In the genomic region with DNA sequence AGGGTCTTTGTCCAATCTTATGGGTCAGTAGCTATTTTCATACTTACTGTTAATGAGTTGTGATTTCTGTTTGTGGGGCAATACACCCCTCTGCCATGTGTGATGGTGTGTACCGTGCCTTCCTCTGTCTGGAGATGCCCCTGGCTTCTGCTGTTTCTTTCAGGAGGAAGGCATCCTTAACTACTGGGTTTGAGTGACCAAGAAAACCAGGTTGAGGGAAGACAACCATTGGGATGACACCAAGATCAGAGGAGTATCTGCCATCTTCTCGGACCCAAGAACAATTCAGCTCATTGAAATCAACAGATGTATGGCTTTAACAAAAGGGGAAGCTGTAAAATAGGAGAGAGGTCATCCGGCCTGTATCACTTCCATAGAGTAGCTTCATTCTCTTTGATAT, we compare ENCODE assay signal across 43 mouse cellular contexts. TPM values are rescaled to one million over a fixed set of nuclear protein-coding genes. Genes with fewer than 3 reads are reported as not detected.
"Had no signal": no experiment of that assay in that cellular context is flagged by ENCODE, and none has a peak within 500 bp of the region (broad histone marks: within the 10 kb centered on the region; RNA-seq: fewer than 3 reads in every experiment).

No protein-coding gene starts in this region.

- H3K4me2 ChIP-seq: heart, embryonic 11.5 days; heart, embryonic 12.5 days; heart, embryonic 13.5 days; heart, embryonic 15.5 days; hindbrain, embryonic 12.5 days; hindbrain, embryonic 13.5 days; hindbrain, embryonic 14.5 days; hindbrain, embryonic 15.5 days; intestine, embryonic 15.5 days; kidney, embryonic 15.5 days had no signal

- H3K27ac ChIP-seq: heart, embryonic 10.5 days; heart, embryonic 13.5 days; heart, embryonic 15.5 days; hindbrain, embryonic 10.5 days; hindbrain, embryonic 12.5 days; hindbrain, embryonic 13.5 days; hindbrain, embryonic 14.5 days; hindbrain, embryonic 15.5 days; hindbrain, postnatal 0 days; intestine, embryonic 15.5 days; kidney, embryonic 15.5 days; kidney, postnatal 0 days; layer of hippocampus, adult 2 months had no signal

- H3K9ac ChIP-seq: heart, embryonic 12.5 days; heart, embryonic 13.5 days; heart, embryonic 15.5 days; hindbrain, embryonic 12.5 days; hindbrain, embryonic 13.5 days; hindbrain, embryonic 14.5 days; hindbrain, embryonic 15.5 days; intestine, embryonic 15.5 days; kidney, embryonic 15.5 days had no signal

- H3K4me1 ChIP-seq: hindbrain, embryonic 12.5 days; hindbrain, embryonic 13.5 days; hindbrain, embryonic 15.5 days; intestine, embryonic 15.5 days; kidney, embryonic 15.5 days had no signal

- ATAC-seq: hindbrain, embryonic 16.5 days; hindbrain, postnatal 0 days; inflammation-experienced regulatory T-cells, adult 6 months; intestine, embryonic 15.5 days; intestine, embryonic 16.5 days; intestine, postnatal 0 days had no signal

- H3K27me3 ChIP-seq: heart, embryonic 12.5 days; heart, embryonic 13.5 days; heart, embryonic 15.5 days; hindbrain, embryonic 12.5 days; hindbrain, embryonic 13.5 days; hindbrain, embryonic 15.5 days; intestine, embryonic 15.5 days; kidney, embryonic 15.5 days had no signal

- DNase-seq: heart, postnatal 10 days; heart, postnatal 14 days; heart, postnatal 36 days; kidney, adult 11 months; kidney, adult 18-20 months; kidney, adult 2 months; kidney, adult 8-10 months; kidney, adult 9 months; kidney, postnatal 10 days; kidney, postnatal 14 days; kidney, postnatal 25 days; kidney, postnatal 36 days; kidney, postnatal 4 days; layer of hippocampus, adult 9-11 months; layer of hippocampus, postnatal 36 days had no signal

- H3K4me3 ChIP-seq: heart, embryonic 10.5 days; heart, embryonic 12.5 days; heart, embryonic 13.5 days; heart, embryonic 15.5 days; hindbrain, embryonic 10.5 days; hindbrain, embryonic 12.5 days; hindbrain, embryonic 13.5 days; hindbrain, embryonic 15.5 days; intestine, embryonic 15.5 days; kidney, embryonic 15.5 days; layer of hippocampus, adult 2 months had no signal

- H3K9me3 ChIP-seq: heart, embryonic 10.5 days; heart, embryonic 13.5 days; heart, embryonic 15.5 days; hindbrain, embryonic 10.5 days; hindbrain, embryonic 12.5 days; hindbrain, embryonic 13.5 days; hindbrain, embryonic 15.5 days; intestine, embryonic 15.5 days; kidney, embryonic 15.5 days had no signal

- H3K36me3 ChIP-seq: heart, embryonic 10.5 days; heart, embryonic 12.5 days; heart, embryonic 13.5 days; heart, embryonic 15.5 days; hindbrain, embryonic 10.5 days; hindbrain, embryonic 12.5 days; hindbrain, embryonic 13.5 days; hindbrain, embryonic 15.5 days; intestine, embryonic 15.5 days; kidney, embryonic 15.5 days had no signal

RNA-seq across cellular contexts. Expression of a gene that starts 24.8 kb away (rescaled TPM):
- total RNA-seq: heart, postnatal 10 days; heart, postnatal 14 days; heart, postnatal 25 days; heart, postnatal 36 days; hematopoietic stem cell, adult 5-6 weeks; hindbrain, postnatal 0 days; layer of hippocampus, adult 18-20 months; layer of hippocampus, adult 2 months; layer of hippocampus, postnatal 14 days; layer of hippocampus, postnatal 36 days; left cerebral cortex, adult 18-20 months had no signal
- polyA plus RNA-seq: heart, embryonic 10.5 days; heart, embryonic 14.5 days; heart, embryonic 15.5 days; heart, embryonic 16.5 days; inflammation-experienced regulatory T-cells, adult 6 months; intestine, embryonic 14.5 days; intestine, embryonic 15.5 days; intestine, embryonic 16.5 days; intestine, postnatal 0 days; kidney, adult 2 months; large intestine, adult 2 months had no signal
